Mouse (Mus musculus) adrenal gland, postnatal 10 days (tissue): ENCODE results near the gene Sncb. TPM values are rescaled to one million over a fixed set of nuclear protein-coding genes. Genes with fewer than 3 reads are reported as not detected.
"Not testable (repeated sequence)": the region's sequence is repeated elsewhere in the genome, so short reads cannot be mapped to it uniquely, and the experiment has no call there.

Source experiments
- DNase-seq: peaks from one replicate; pipeline ENCODE4 v3.0.0; 2021; ENCODE audit warnings: mixed read lengths
- long read RNA-seq, 2 experiments: library from polyadenylated mRNA; stranded (forward); transcript quantifications; one replicate each; pipeline ENCODE4 v2.0.0; 2021
- total RNA-seq, 2 experiments: library from RNA; stranded (reverse); gene quantifications; 2 replicates each; pipeline ENCODE4 v1.2.3; 2021

The Sncb gene
- total RNA-seq, result 1 to 10 TPM; 1.8 to 4.2 TPM
- long read RNA-seq, experiment 1, result 0 reads
- long read RNA-seq, experiment 2, partial matches to known transcripts, result 0 of 1 reads
- long read RNA-seq, experiment 2, other reads (novel, unspliced or antisense), result 0 of 1 reads

DNA sequence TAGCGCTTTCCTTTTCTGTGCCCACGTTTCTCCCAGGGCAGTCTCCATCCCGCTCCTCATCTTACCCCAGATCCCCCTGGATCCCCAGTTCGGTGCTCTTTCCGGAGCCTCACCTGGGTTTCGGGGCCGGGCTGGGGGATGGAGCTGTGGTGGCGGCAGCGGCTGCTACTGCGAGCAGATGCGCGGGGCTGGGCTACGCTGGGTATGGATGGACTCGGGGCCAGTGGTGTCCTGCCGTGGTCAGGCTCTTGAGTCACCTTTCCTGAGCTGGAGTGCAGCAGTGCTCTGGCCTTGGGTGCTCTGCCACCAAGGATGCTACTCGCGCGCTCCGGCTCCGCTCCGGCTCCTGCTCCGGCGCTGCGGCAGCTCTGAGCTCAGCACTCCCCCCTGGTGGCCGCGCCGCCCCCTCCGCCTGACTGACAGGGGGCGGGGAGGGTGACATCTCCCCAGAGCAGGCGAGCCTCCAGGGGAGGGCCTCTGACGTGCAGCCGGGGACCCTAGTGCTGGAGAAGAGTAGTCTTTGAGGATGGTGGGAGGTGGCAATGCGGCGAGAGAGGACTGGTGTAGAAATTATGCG, at the start of gene Sncb:
TSS of gene Sncb (minus strand) at position 404 of the 577 bp plus-strand sequence.
- DNase-seq, result peak; percentile 85

DNA sequence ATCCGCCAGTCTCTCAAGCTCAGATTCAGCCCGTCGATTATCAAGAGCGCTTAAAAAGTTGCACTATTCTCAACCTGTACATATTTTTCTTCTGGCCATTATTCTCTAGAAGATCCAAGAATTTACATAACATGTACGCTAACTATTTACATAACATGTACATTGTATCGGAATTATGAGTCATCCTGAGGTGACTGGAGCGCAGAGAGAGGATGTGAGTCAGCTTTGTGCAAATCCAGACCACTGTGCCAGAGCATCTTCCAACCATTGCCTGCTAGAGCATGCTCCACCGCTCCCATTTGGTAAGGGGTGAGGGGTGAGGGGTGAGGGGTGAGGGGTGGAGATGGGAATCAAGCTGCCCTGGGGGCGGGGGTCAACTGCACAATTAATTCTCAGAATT, 47.0 kb upstream of the Sncb start:
- no peak for DNase-seq

DNA sequence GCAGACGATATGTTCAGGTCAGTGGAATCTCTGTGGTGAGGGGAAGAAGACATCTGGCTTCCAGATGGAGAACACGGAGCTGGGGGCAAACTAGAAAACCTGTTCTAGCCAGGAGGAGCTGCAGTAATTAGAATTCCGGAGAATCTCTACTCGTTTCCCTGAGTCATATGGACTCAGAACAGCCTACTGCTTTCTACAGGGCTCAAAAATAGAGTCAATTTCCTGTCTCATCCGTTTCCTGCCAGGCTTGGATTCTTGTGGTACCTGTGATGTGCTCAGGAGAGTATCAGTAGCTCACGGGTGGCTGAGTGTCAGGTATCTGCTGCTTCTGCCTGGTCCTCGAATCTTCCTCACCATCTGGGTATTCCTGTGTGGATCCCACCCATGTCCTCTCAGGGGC, 45.1 kb upstream of the Sncb start:
- no peak for DNase-seq

- DNase-seq, result no peak
Measured at GRCm38 (mm10) chr13:54808067-54808466, 41.7 kb upstream of the Sncb start.

DNA sequence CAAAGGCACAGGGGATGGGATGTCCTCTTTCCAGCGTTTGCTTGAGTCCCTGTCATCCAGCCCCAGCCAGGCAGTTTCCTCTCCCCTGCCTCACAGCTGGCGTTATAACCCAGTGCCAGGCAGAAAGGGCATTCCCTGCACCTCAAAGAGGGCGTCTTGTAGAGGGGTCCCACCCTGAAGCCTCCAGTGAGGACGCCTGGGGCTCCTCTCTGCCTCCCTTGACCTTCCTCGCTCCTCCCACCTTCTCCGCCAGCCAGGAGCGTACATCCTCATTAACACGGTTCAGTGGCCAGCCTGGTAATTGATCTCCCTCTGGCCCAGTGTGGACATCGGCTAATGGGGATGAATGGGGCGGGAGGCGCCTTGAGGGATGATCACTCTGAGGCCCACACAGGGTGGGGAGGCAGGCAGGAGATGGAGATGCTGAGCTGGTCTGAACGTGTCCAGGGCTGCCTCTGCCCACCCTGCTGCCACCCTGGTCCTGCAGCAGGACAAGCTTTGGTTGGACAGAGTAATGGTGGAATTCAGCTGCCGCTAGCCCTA, 40.1 kb upstream of the Sncb start:
- no peak for DNase-seq

DNA sequence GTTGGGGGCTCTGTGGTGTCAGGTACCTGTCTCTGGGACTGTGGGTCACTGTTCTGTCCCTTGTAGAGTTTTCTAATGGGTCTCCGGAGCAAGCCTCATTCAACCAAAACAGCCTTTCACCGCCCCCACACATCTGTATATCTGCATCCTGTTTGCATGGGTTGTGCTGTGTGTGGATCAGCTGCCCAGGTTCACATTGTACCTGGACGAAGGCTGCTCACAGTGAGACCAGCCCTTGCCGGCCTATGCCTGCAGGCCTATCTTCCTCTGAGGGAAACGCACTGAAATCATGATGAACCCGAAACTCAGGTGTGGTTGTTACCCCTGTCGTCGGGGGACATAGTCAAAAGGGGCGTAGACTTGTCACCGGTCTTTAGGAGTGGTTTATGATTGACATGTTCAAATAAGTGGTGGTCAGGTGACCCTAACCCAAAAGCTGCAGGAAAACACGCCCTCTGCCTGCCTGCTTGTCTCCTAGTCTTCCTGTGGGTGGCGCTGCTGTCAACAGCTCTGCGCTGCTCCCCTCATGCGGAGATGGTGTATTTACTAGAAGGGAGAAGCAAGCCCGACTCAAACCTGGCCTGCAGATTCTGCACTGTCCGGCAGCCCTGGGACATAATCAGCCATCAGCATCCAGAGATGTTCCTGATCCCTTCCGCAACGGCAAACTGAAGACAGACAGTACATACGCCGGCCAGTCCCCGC, 38.9 kb upstream of the Sncb start:
- peak; percentile 19 for DNase-seq

- no peak for DNase-seq
Measured at GRCm38 (mm10) chr13:54803010-54803409, 36.6 kb upstream of the Sncb start.

- peak; percentile 30 for DNase-seq
Measured at GRCm38 (mm10) chr13:54800206-54800605, 33.8 kb upstream of the Sncb start.

- peak; percentile 84 for DNase-seq
Measured at GRCm38 (mm10) chr13:54799701-54800100, 33.3 kb upstream of the Sncb start.

DNA sequence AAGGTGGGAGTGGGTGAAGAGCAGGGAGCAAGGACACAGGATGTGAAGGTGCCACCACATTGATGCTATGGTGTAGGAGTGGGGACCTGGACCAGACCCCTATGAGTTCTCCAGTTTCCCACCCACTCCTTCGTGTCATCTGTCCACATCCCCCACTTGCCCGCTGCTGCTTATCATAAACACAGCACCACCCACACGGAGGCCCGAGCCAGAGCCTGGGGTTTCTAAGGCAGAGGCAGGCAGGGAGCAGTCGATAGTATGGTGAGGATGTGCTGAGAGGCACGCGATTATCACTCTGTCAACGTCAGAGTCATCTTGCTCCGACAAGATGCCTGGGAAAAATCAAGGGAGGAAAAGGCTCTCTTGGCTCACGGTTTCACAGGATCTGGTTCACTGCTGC, 32.3 kb upstream of the Sncb start:
- DNase-seq, result no peak

- DNase-seq, result no peak
Measured at GRCm38 (mm10) chr13:54797861-54798643, 31.7 kb upstream of the Sncb start.

DNA sequence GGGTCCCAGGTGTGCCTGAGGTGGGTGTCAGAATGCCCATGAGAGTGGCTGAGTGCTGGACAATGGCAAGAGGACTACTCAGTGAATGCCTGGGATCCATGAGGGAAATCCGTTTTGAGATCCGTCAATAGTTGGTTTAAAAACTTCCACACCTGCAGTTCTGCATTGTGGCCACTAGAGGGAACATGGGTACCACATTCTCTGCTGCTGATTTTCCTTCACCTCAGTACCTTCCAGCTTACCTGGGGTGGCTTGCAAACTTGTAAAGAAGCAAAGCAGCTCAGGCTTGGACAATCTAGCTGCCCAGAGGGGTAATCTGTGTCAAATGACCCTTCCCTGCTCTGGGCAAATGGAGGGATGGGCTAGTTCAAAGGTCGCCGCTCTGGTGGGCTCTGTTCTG, 31.0 kb upstream of the Sncb start:
- peak; percentile 41 for DNase-seq

DNA sequence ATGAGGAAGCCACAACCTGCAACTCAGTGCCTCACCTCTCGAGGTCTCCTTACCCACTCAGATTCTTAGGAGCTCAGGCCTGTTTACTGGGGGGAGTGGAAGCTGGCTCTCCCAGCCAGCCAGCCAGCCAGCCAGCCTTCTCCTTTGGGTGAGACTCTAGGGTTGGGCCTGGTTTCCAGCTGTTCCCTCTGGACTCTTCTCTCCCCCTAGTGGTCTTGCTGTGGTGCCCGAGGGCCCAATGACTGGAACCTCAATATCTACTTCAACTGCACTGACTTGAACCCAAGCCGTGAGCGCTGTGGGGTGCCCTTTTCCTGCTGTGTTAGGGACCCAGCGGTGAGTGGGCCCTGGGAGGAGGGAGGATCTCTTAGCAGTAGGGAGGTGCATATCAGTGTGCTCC, 28.4 kb upstream of the Sncb start:
- no peak for DNase-seq

GRCm38 (mm10) chr13:54794002-54794577, 27.7 kb upstream of the Sncb start:
- DNase-seq, result no peak

- DNase-seq, result peak; percentile 35
Measured at GRCm38 (mm10) chr13:54792259-54793230, 26.1 kb upstream of the Sncb start.

- peak; percentile 67 for DNase-seq
Measured at GRCm38 (mm10) chr13:54789561-54790397, 23.4 kb upstream of the Sncb start.

- DNase-seq, result peak; percentile 98
Measured at GRCm38 (mm10) chr13:54788740-54789560, 22.6 kb upstream of the Sncb start, which contains the start of gene Tspan17. TSS of gene Tspan17 (plus strand) at chr13:54789377.

GRCm38 (mm10) chr13:54787591-54787990, 21.2 kb upstream of the Sncb start:
- DNase-seq, result not testable (repeated sequence)

- DNase-seq, result no peak
Measured at GRCm38 (mm10) chr13:54783698-54784097, 17.3 kb upstream of the Sncb start, which contains the start of gene Eif4e1b. TSS of gene Eif4e1b (plus strand) at chr13:54783998.
